Mouse (Mus musculus): ENCODE measurements around the gene Defa30. TPM values are rescaled to one million over a fixed set of nuclear protein-coding genes. Genes with fewer than 3 reads are reported as not detected.

Gene Defa30
- polyA plus RNA-seq (2012; rRNA removed) = not detected in 2 replicates

GRCm38 (mm10) chr8:21134342-21134741 is at the start of gene Defa30:
Gene Defa30, plus strand, starts transcription at chr8:21134642.

GRCm38 (mm10) chr8:21095950-21096349 is 38.5 kb upstream of the Defa30 start, which contains the start of gene Gm14851:
Gene Gm14851, minus strand, starts transcription at chr8:21096050.

GRCm38 (mm10) chr8:21161977-21162376 is 27.5 kb downstream of the Defa30 start, which contains the start of gene Defa22:
Gene Defa22, plus strand, starts transcription at chr8:21162277.

Other genes starting within 250 kb of the Defa30 start
- not detected in 2 replicates for gene Defb33, start 242.0 kb upstream of the Defa30 start, polyA plus RNA-seq (2012; rRNA removed)
- not detected in 2 replicates for gene Gm15056, start 232.0 kb upstream of the Defa30 start, polyA plus RNA-seq (2012; rRNA removed)
- not detected in 2 replicates for gene Gm6040, start 212.6 kb upstream of the Defa30 start, polyA plus RNA-seq (2012; rRNA removed)
- 1.5 TPM in 1 of 2 replicates, not detected in the other for gene AY761185, start 189.9 kb upstream of the Defa30 start, polyA plus RNA-seq (2012; rRNA removed)
- gene Defa21, start 109.1 kb upstream of the Defa30 start, polyA plus RNA-seq (2012; rRNA removed) = not detected in 2 replicates
- gene Defa23, start 79.6 kb upstream of the Defa30 start, polyA plus RNA-seq (2012; rRNA removed) = not detected in 2 replicates
- not detected in 2 replicates for gene Defa35, start 69.6 kb upstream of the Defa30 start, polyA plus RNA-seq (2012; rRNA removed)
- gene Defa25, start 50.2 kb upstream of the Defa30 start, polyA plus RNA-seq (2012; rRNA removed) = not detected in 2 replicates
- gene Gm14851, start 38.6 kb upstream of the Defa30 start, polyA plus RNA-seq (2012; rRNA removed) = not detected in 2 replicates
- gene Defa22, start 27.6 kb downstream of the Defa30 start, polyA plus RNA-seq (2012; rRNA removed) = not detected in 2 replicates
- gene Defa31, start 57.0 kb downstream of the Defa30 start, polyA plus RNA-seq (2012; rRNA removed) = not detected in 2 replicates
- gene Gm15293, start 66.9 kb downstream of the Defa30 start, polyA plus RNA-seq (2012; rRNA removed) = not detected in 2 replicates
- gene Gm15292, start 115.1 kb downstream of the Defa30 start, polyA plus RNA-seq (2012; rRNA removed) = not detected in 2 replicates
- not detected in 2 replicates for gene Defa27, start 180.9 kb downstream of the Defa30 start, polyA plus RNA-seq (2012; rRNA removed)
- not detected in 2 replicates for gene Defa29, start 192.4 kb downstream of the Defa30 start, polyA plus RNA-seq (2012; rRNA removed)
- not detected in 2 replicates for gene Defa2, start 243.9 kb downstream of the Defa30 start, polyA plus RNA-seq (2012; rRNA removed)

Measured in stomach, adult 2 months (tissue).